Mouse (Mus musculus) stomach, embryonic 15.5 days (tissue): ENCODE measurements around the gene Ttc8. TPM values are rescaled to one million over a fixed set of nuclear protein-coding genes. Genes with fewer than 3 reads are reported as not detected.

ENCODE experiments used
- polyA plus RNA-seq: library from polyadenylated mRNA; unstranded; fragments of >200 nt; fragmentation: Nextera tagmentation; extraction: Ambion mirVana; gene quantifications from 2 replicates; pipeline ENCODE4 v1.2.1, GENCODE M21; 2015

Ttc8 gene
- polyA plus RNA-seq, 1 experiment from 2014 or later: 21.7 TPM

Other genes with a start within 250 kb of the Ttc8 start
- gene Ptpn21, start 183.2 kb upstream of the Ttc8 start, polyA plus RNA-seq: 9.2 and 9.9 TPM in 2 replicates
- gene Zc3h14, start 173.6 kb upstream of the Ttc8 start, polyA plus RNA-seq: 101 and 113 TPM in 2 replicates
- gene Eml5, start 19.1 kb upstream of the Ttc8 start, polyA plus RNA-seq: 10.4 and 10.9 TPM in 2 replicates